Mouse (Mus musculus) heart, embryonic 14.5 days (tissue): ENCODE results near the gene Rab5b. TPM values are rescaled to one million over a fixed set of nuclear protein-coding genes. Genes with fewer than 3 reads are reported as not detected.

ENCODE experiments used
- ATAC-seq: fragments of 200-750 bp; cut with Nextera tagmentation; 2 replicates; pipeline ENCODE4 v1.8.0; 2017; ENCODE audit warnings: low read depth, moderate TSS enrichment; ENCODE audit not compliant: insufficient number of reproducible peaks, insufficient read depth, low FRiP score
- H3K27ac ChIP-seq, 2 experiments: fragments of 200-500 bp in 1 of 2; fragments of 300-500 bp in 1 of 2; sonication (generic) in 1 of 2; replicated peaks in 1 of 2; 2 replicates each; pipeline ENCODE4 v1.5.1; 2012 to 2014; ENCODE audit warnings: low read depth in 2 of 2, low read length in 2 of 2, control low read depth in 1 of 2, mild to moderate bottlenecking in 1 of 2, mixed read lengths in 1 of 2; ENCODE audit not compliant: control insufficient read depth in 1 of 2, insufficient read depth in 1 of 2
- H3K27me3 ChIP-seq: fragments of 300-500 bp; sonication (generic); 2 replicates; pipeline ENCODE4 v1.6.1; 2014; ENCODE audit warnings: mild to moderate bottlenecking, low read length, control low read depth; ENCODE audit not compliant: control insufficient read depth, insufficient read depth
- H3K36me3 ChIP-seq: fragments of 300-500 bp; sonication (generic); 2 replicates; pipeline ENCODE4 v1.6.1; 2014; ENCODE audit warnings: mild to moderate bottlenecking, control low read depth, low read length, mixed read lengths; ENCODE audit not compliant: control insufficient read depth, insufficient read depth
- H3K4me1 ChIP-seq, 2 experiments: fragments of 200-500 bp in 1 of 2; fragments of 300-500 bp in 1 of 2; sonication (generic) in 1 of 2; 2 replicates each; pipeline ENCODE4 v1.6.1; 2012 to 2014; ENCODE audit warnings: low read length in 2 of 2, control low read depth in 1 of 2, mixed read lengths in 1 of 2; ENCODE audit not compliant: control insufficient read depth in 2 of 2, insufficient read depth in 2 of 2
- H3K4me2 ChIP-seq: fragments of 300-500 bp; sonication (generic); 2 replicates; pipeline ENCODE4 v1.6.1; 2014; ENCODE audit warnings: mild to moderate bottlenecking, low read length
- H3K4me3 ChIP-seq, 2 experiments: fragments of 200-500 bp in 1 of 2; fragments of 300-500 bp in 1 of 2; sonication (generic) in 1 of 2; 2 replicates each; pipeline ENCODE4 v1.5.1; 2012 to 2014; ENCODE audit warnings: low read length in 2 of 2, mild to moderate bottlenecking in 2 of 2, control low read depth in 1 of 2, low read depth in 1 of 2, moderate library complexity in 1 of 2; ENCODE audit not compliant: control insufficient read depth in 1 of 2, insufficient read depth in 1 of 2
- H3K9ac ChIP-seq: fragments of 300-500 bp; sonication (generic); 2 replicates; pipeline ENCODE4 v1.6.1; 2014; ENCODE audit warnings: mild to moderate bottlenecking, low read length
- H3K9me3 ChIP-seq: fragments of 300-500 bp; sonication (generic); 2 replicates; pipeline ENCODE4 v1.6.1; 2016; ENCODE audit warnings: low read length, control low read depth; ENCODE audit not compliant: control insufficient read depth
- WGBS: fragments of 180-500 bp; shearing (Covaris S2); extraction: QIAGEN DNeasy Blood & Tissue Kit; methylation state at CpG from one replicate; pipeline ENCODE4 v1.1.7; 2014; 5-methylcytosine and 5-hydroxymethylcytosine counted together
- polyA plus RNA-seq: library from polyadenylated mRNA; unstranded; fragments of >200 nt; fragmentation: Nextera tagmentation; extraction: Ambion mirVana; gene quantifications from 2 replicates; pipeline ENCODE4 v1.2.1, GENCODE M21; 2014

Rab5b gene
- polyA plus RNA-seq, 1 experiment from 2014 or later, result 56.7 TPM

DNA sequence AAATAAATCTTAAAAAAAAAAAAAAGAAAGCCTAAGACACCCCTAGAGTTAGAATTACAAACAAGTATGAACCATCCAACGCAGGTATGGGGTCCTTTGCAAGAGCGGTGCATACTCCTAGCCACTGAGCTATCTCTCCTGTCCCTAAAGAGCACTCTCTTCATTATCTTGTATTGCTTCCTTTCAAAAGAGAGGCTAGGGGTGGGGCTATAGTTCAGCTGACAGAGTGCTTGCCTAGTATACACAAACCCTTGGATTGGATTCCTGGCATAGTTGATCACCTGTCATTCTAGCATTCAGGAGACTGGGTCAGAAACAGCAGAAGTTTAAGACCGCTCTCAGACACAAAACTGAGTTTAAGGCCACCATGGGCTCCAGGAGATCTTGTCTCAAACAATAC is 40.8 kb downstream of the Rab5b start:
- no peak for ATAC-seq
- Histone ChIP-seq H3K4me2 (no peak overlapping the region), H3K4me3 (no peak overlapping the region), H3K36me3 (no peaks in the 10 kb centered on the region), H3K27me3 (no peaks in the 10 kb centered on the region), H3K27ac (no peak overlapping the region), H3K9ac (no peak overlapping the region), H3K9me3 (no peaks in the 10 kb centered on the region), H3K4me1 (peaks cover 0 to 5% of the 10 kb centered on the region in 2 experiments)
- 29% methylated on average over 3 of the region's 3 CpGs for WGBS

DNA sequence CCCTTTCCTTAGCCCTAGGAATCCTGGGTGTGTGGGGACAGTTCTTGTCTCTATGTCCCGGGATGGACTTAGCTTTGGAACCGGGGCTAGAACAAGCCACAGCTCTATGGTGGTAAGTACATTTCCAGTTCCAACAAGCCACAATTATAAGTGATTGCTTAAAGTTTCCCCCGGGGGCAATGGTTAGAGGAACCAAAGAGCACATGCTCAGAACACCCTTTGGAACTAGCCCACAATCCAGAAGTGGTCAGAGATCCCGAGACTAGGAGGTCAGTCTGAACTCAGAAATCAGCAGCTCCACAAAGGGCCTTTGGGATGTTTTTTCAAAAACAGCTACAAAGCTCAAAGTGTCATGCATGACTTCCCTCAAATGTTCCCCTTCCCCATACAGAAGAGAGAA is 42.2 kb downstream of the Rab5b start:
- Histone ChIP-seq H3K36me3 (no peaks in the 10 kb centered on the region), H3K9ac (no peak overlapping the region), H3K4me1 (peaks cover 0 to 5% of the 10 kb centered on the region in 2 experiments; a peak in 3 of 4 replicates), H3K27ac (no peak overlapping the region), H3K4me3 (no peak overlapping the region), H3K27me3 (no peaks in the 10 kb centered on the region), H3K4me2 (no peak overlapping the region), H3K9me3 (no peaks in the 10 kb centered on the region)
- ATAC-seq, result no peak
- 67% methylated on average over 4 of the region's 4 CpGs for WGBS

DNA sequence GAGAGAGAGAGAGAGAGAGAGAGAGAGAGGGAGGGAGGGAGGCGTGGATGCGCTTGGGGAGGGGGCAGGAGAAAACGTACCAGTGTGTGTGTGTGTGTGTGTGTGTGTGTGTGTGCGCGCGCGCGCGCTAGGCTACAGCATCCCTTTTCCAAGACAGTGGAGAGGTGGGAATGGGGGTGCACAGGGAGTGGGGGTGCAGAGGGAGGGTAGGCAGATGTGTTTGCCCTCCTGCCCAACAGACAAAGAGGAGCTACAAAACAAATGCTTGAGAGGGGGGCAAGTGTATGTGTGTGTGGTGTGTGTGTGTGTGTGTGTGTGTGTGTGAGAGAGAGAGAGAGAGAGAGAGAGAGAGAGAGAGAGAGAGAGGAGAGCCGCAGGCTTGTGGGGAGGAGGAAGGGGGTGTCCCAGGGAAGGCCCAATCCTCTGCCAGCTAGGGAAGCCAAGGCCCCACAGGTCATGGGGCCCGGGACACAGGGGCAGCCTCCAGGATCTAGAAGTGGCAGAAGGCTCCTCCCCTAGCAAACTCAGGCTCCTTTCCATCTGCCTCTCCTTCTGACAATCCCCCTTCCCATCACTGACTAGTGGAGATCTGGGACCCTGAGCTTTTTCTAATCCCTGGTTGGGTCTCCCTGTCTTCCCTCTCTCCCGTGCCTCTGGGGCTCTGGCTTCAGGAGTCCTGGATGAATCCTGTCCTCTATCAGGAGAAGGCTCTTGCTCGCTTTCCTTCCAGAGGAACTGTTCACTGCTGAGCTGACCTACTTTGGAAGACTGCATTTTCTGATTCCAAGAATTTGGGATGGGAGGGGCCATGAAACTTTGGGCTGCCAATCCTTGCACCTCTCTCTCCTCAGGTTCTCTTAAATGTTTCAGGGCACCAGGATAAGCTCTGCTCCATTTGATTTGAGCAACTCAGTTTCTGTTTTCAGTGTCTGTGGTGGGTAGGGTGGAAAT is 49.6 kb downstream of the Rab5b start:
- peaks cover 8% of the 10 kb centered on the region for H3K27me3 ChIP-seq
- peak overlapping the region; percentile 86 for H3K4me2 ChIP-seq
- no peak overlapping the region for H3K27ac ChIP-seq
- peak overlapping the region; percentile 50; the same call in 1 of the 2 replicates for H3K9ac ChIP-seq
- H3K4me3 ChIP-seq, result peak overlapping the region; percentile 50 to 56
- H3K4me1 ChIP-seq, result peaks cover 13 to 22% of the 10 kb centered on the region in 2 experiments; a peak in 3 of 4 replicates
- H3K9me3 ChIP-seq, result no peaks in the 10 kb centered on the region
- 8% methylated on average over 12 of the region's 13 CpGs for WGBS
- ATAC-seq, result 0 out of 2 replicates have a peak, but pooled peaks have one; percentile 48
- no peaks in the 10 kb centered on the region for H3K36me3 ChIP-seq

DNA sequence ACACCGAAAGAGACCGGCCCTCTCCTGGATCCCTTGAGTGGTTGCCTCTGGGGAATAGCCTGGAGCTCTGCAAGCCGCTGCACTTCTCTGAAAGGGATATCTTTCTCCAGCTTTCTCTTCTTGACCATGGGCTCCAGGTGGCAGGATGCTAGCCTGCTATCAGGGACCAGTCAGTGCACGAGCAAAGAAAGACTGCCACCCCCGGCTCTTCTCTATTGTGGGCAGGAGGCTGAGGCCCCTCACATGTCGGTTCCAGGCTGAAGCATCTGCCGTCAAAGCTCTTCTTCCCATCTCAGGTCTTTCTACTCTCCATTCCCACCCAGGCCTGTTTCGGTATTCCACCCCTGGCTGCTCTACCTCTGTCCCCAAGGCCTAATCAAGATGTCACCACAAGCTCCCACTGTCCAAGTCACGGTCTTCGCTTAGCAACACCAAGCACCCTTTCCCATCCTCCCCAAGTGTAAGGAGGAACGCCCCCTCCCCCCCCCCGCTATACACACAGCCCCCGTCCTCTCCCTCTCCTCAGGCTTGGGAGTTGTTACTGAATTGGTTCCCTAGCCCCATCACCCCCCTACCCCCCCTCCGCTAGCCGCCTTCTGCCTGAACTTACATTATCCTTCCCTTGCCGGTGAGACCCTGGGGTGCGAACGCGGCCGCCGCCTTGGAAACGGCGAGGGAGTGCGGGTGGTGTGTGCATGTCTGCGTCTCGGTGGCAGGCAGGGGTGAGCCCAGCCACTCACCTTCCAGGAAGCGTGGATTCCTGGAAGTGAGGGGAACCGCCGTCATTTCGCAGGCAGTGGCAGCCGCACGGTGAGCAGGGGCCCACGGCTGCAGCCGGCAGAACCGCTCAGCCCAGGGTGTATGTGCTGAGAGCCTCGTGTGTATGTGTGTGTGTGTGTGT is 50.7 kb downstream of the Rab5b start, which contains the start of gene Ikzf4:
Gene Ikzf4 (minus strand): TSS at position 881 of the 901 bp plus-strand sequence.
- Histone ChIP-seq H3K9me3 (no peaks in the 10 kb centered on the region), H3K4me1 (peaks cover 13 to 22% of the 10 kb centered on the region in 2 experiments; a peak in 3 of 4 replicates), H3K4me3 (peak within 1 kb of the TSS; percentile 50 to 56), H3K36me3 (no peaks in the 10 kb centered on the region), H3K9ac (peak within 1 kb of the TSS; percentile 77), H3K27ac (no peak within 1 kb of the TSS), H3K27me3 (peaks cover 8% of the 10 kb centered on the region), H3K4me2 (peak within 1 kb of the TSS; percentile 86)
- 3% methylated on average over 36 of the region's 36 CpGs for WGBS
- no peak; the same call in 1 of the 2 replicates for ATAC-seq

DNA sequence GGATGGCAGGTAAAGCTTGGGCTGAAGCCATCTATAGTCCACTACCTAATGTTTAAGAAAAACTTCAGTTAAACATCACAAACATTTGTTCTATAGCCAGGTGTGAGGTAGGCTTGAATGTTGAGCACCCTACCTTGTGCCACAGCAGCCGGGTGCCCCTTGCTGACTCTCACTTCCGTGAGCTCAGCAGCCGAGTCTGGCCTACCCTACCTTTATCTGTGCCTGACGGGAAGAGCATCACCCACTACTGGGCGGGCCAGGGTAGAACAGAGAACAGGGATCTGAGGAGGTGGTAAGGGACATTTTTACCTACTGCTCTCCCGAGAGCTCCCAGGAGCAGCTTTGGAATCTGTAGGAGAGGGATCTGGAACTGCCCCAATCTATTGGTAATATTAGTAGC is 53.3 kb downstream of the Rab5b start:
- Histone ChIP-seq H3K36me3 (no peaks in the 10 kb centered on the region), H3K27me3 (peaks cover 8% of the 10 kb centered on the region), H3K27ac (no peak overlapping the region), H3K4me1 (peaks cover 13 to 22% of the 10 kb centered on the region in 2 experiments; a peak in 3 of 4 replicates), H3K4me2 (no peak overlapping the region), H3K4me3 (no peak overlapping the region), H3K9me3 (no peaks in the 10 kb centered on the region), H3K9ac (no peak overlapping the region)
- no peak for ATAC-seq
- 73% methylated on average over 6 of the region's 6 CpGs for WGBS

DNA sequence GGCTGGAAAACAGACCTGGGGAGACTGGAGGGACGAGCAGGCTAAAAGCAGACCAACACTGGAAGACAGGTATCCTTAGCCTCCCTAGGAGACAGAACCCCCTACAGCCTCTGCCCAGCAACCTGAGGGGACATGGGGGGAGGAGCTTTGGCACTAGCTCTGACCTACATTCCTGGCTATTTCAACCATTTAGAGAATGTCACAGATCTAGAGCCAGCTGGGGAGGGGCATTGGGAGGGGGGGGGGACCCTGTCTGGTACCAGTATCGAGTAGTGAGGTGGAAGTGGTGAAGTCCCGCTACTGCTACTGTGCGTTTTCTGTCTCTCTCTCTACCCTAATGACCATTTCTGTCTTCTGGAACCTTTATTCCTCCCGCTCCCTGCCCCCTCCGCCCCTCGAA is 54.2 kb downstream of the Rab5b start:
- peaks cover 14 to 22% of the 10 kb centered on the region in 2 experiments for H3K4me1 ChIP-seq
- 39% methylated on average over 7 of the region's 7 CpGs for WGBS
- peaks cover 8% of the 10 kb centered on the region for H3K27me3 ChIP-seq

DNA sequence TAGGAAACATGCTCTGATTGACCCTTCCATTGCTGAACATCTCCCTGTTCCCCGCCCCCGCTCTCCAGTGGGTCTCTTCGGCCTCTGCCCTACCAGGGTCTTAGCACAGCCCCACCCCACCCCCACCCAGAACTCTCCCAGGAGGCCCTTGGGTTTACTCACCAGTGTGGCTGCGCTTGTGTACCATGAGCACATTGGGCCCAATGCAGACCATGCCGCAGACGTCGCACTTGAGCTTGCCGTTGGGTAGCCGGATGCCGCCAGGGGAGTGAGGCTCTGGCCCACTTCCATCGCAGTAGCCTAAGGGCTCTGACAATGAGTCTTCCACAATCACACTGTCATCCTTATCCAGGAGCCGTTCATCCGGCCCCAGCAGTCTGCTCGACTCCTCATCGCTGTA is 55.2 kb downstream of the Rab5b start:
- H3K27me3 ChIP-seq, result peaks cover 8% of the 10 kb centered on the region
- no peak overlapping the region for H3K9ac ChIP-seq
- no peak overlapping the region for H3K27ac ChIP-seq
- 91% methylated on average over 15 of the region's 15 CpGs for WGBS
- H3K4me3 ChIP-seq, result no peak overlapping the region
- H3K4me1 ChIP-seq, result peaks cover 7 to 15% of the 10 kb centered on the region in 2 experiments; a peak in 3 of 4 replicates
- no peak for ATAC-seq
- H3K9me3 ChIP-seq, result no peaks in the 10 kb centered on the region
- H3K36me3 ChIP-seq, result no peaks in the 10 kb centered on the region
- no peak overlapping the region for H3K4me2 ChIP-seq

More for the DNA sequence above, 54.2 kb downstream of the Rab5b start:
- H3K9ac ChIP-seq, result no peak overlapping the region
- no peak overlapping the region for H3K4me3 ChIP-seq
- no peaks in the 10 kb centered on the region for H3K9me3 ChIP-seq
- no peak overlapping the region for H3K4me2 ChIP-seq
- H3K36me3 ChIP-seq, result no peaks in the 10 kb centered on the region
- H3K27ac ChIP-seq, result no peak overlapping the region
- ATAC-seq, result no peak
